Mouse (Mus musculus) retina, embryonic 14.5 days (tissue): Measurements from ENCODE around the gene Sertad1.

Experiments used
- DNase-seq: peaks from one replicate; pipeline ENCODE4 v3.0.0-alpha.2; 2015; ENCODE audit warnings: low spot score

The Sertad1 gene

DNA sequence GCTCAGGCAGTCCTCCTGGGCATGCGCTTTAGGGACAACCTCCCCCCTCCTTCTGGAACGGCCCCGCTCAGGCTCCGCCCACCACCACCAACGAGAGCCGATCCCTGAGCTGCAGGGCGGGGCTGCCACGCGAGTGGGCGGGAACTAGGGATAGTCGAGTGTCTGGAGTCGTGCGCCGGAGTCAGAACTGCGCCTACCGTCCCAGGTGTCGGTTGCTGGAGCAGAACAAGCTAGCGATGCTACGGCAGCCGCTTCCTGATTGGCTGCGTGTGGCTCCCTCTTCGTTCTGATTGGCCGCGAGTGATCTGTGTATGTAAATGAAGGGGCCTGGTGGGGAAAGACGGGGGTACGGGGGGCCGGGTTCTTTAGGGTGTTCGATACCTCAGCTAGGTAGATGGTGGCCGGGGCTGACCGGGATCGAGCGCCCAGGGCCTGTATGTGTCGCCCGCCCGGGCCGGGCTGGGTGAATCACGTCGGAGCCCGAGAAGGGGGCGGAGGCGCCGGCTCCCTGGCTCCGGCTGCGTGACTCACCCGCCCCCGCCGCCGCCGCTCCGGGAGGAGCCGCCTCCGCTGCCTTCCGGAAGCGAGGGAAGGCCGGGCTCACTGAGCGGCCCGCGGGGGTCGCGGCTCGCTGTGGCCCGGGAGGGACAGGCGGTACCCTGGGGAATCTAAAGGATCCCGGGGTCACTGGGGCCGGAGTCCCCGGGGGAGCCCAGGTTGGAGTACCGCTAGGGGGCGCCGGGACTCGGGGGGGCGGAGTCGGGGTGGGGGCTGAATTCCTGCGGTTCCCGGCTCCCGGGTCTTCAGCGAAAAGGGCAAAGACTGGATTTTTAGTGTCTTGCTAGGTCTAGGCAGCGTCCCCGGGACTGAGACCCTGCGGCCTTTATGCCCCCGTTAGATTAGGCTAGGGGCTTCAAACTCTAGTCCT, at the start of gene Sertad1:
TSS of gene Sertad1 (plus strand) at position 141 of the 928 bp plus-strand sequence.
- peak; percentile 99 for DNase-seq

DNA sequence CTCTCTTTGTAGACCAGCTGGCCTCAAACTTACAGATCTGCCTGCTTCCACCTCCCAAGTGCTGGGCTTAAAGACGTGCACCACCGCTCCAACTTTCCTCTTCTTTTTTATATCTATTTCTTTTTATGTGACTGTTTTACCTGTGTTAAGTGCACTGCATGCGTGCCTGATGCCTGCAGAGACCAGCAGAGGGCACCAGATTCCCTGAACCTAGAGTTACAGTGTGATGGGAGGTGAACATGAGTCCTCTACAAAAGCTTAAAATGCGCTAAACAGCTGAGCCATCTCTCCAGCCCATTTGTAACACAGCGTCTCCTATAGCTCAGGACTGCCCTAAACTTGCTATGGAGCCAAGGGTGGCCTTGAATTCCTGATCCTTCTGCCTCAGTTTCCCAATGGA, 49.2 kb upstream of the Sertad1 start:
- peak; percentile 53 for DNase-seq

DNA sequence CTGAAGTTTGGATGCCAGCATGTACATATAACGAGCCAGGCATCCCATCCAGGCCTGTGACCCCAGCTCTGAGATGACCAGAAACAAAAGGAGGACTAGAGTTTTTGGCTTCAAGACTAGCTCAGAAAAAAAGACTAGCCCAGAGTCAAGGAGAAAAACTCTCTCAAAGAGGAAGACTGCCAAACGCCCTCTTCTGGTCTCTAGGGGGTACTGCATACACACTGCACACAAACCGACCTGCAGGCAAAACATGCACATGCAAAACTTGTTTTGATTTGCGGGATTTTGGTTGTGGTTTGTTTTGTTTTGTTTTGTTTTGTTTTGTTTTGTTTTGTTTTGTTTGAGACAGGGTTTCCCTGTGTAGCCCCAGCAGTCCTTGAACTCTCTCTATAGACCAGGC, 46.7 kb upstream of the Sertad1 start:
- no peak for DNase-seq

DNA sequence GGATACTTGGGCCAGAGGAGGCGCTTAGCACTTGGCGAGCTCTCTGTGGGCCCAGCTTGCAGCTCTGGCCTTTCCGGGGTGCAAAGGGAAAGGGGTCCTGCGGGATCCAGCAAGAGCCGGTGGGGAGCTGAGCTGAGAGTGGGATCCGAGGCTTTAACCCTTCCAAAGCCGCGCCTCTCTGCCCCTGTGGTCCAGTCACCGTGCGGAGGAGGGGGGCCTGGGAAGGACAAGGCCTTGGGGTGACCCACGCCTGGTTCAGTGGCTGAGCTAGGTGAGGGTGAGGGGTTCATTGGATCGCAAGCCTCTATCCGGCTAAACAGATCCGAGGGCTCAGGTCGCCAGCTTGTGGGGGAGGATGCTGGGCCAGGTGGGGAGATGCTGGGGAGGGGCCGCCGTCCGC, 40.7 kb upstream of the Sertad1 start:
- no peak for DNase-seq

DNA sequence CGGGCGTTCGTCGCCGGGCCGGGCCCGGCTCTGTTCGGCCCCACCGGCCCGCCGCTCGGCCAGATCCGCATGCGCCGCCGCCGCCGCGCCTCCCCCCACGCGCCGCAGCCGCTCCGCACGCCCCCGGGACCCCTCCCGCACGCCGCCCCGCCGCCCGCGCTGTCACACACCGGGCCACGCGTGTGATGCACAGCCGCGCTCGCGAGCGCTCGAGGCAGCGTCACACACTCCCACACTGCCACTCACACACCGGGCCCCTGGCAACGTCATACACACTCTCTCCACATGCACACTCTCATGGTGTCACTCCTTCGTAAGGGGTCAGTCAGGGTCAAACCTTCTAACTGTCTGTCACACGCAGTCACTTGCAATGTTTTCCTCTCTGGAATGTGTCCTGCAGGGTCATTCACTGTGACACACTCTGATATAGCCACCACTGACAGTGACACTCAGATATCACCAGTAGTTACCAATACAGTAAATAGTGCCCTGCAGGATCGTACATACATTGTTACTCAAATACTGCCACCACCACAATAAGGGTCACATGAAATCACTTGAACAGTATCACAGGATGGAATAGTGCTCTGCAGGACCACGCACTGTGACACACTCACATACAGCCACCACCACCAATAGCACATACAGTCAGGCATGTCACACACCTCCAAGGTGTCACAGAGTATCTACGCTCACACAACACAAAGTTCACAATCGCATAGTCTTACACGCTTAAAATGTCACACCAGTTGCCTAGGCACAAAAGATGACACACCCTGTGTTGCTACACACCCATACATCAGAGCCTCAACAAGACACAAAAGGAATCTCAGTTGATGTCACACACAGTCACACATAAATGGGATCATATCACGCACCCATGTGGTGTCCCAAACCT, 39.9 kb upstream of the Sertad1 start:
- peak; percentile 52 for DNase-seq

DNA sequence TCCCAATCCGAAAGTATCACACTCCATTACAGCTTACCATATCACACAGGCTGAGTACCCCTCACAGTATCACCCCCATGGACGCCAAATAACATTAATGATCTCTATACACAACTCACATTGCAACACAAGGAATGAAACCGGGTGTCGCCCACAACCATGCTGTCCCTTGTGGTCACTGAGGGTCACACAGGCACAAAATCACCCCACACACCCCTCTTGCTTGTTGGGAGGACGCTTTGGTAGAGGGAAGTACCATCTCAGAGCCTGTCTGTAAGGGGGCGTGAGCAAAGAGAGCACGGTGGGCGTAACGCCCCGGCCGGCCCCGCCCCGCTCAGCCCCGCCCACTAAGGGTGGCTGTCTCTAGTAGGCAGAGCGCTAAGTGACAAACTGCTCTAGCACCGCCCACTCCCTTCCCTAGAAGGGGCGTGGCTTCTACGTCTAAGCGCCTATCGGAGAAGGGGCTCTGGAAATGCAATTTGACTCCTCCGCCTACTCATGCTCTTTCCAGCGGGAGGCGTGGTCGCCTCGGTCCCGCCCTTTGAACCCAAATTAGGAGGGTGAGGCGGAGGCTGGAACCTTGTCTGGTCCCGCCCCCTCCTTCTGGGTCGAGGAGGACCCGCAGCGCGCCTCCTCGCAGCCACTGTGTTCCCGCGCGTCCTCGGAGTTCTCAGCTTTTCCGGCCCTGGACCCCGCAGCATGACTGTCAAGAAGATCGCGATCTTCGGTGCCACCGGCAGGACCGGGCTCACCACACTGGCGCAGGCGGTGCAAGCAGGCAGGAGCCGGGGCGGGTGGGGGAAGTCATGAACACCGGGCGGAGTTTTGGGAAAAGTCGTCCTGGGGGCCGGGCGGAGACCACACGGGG, 39.1 kb upstream of the Sertad1 start, which contains the start of the genes Sptbn4 and Blvrb:
TSS of gene Sptbn4 (minus strand) at position 268 of the 868 bp plus-strand sequence.
TSS of gene Blvrb (plus strand) at position 560 of the 868 bp plus-strand sequence.
- peak; percentile 100 for DNase-seq

DNA sequence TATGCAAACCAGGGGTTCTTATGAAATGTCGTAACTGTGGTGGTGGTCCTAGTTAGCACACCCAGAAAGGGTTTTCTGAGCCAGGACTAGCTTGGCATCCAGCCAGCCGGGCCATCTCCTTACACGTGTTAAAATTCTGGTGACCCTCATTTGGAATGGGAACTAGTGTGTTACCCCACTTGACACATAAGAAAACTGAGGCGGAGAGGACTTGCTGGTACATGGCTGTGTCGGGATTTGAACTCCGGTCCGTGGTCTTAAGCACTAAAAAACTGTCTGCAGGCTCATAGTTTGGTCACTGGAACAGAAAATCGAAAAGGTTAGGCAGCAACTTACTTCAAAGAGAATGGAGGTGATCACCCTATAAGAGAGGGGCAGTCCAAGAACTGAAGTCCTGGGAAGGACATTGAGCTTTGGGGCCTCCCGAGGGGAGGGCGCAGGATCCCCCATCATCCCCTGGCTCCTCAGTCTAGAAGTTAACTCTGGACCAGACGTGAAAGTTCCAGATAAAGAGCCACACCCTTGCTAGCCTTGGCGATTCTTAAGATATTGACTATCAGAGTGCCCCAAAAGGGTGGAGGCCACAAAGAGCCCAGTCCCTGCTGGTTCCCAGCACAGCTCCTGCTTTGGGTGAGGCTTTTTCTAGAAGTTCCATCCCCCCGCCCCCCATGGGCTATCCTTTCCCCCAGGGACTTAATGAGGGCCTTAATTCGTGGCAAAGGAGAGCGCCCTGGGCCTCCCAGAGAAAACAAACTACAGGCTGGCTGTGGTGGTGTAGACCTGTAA, 38.1 kb upstream of the Sertad1 start:
- no peak for DNase-seq

DNA sequence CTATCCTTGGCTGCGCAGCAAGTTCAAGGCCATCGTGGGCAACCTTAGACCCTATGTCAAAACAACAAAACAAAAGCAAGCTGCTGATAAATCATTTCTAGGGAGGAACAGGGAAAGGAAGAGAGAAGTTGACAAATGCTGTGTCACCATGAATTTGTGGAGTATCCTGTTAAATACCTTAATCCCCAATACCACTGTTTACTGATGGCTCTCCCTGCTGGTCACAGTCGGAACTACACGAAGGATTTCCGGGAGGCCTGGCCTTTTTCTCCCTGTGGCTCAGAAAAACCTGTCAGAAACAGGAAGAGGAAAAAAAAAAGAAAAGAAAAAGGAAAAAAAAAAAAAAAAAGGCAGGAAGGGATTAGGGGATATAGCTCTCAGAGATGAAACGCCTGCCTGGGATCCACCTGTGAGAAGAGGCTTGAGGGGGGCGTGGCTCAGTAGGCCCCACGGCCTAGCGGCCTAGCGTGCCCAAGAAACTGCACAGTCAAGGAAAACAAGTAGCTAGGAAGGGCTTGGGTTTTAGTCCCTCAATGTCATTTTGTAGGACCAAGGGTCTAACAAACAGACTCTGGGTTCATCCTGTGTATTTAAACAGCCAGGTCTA, 37.4 kb upstream of the Sertad1 start:
- DNase-seq: peak; percentile 78

DNA sequence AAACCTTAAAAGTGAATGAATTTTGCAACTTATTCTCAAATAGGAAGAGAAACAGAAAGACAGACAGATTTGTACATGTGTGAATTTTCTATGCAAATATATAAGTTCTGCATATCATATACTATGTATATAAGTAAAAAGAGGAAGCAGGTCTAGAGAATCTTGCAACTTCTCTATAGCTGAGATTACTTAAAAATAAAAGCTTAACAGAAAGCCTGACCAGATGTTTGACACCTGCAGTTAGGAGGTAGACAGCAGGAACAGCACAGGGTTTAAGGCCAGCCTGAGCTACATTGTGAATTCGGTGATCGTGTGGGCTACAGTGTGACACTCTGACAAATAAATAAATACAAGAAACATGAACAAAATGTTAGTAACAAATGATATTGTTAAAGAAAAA, 35.4 kb upstream of the Sertad1 start:
- DNase-seq: no peak

DNA sequence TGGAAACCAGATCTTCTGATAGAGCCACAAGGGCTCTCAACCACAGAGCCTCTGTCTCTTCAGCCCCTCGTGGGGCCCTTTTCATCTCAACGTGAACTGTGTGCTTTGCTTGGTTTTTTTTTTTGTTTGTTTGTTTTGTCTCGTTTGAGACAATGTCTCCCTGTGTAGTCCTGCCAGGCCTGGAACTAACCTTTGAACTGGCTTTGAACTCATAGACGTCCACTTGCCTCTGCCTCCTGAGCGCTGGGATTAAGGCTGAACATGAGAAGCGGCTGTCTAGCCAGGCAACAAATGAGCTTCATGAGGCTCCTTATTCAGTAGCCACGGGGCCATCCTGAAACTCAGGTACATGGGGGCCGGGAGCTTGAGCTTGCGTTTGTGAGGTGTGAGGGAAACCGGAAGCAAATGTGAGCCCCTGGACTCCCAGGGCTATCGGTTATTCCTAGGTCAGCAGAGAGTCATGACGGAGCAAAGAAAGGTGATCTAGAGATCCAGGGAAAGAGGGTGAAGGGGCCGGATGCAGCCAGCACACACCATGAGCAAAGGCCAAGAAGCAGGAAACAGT, 34.4 kb upstream of the Sertad1 start:
- no peak for DNase-seq

DNA sequence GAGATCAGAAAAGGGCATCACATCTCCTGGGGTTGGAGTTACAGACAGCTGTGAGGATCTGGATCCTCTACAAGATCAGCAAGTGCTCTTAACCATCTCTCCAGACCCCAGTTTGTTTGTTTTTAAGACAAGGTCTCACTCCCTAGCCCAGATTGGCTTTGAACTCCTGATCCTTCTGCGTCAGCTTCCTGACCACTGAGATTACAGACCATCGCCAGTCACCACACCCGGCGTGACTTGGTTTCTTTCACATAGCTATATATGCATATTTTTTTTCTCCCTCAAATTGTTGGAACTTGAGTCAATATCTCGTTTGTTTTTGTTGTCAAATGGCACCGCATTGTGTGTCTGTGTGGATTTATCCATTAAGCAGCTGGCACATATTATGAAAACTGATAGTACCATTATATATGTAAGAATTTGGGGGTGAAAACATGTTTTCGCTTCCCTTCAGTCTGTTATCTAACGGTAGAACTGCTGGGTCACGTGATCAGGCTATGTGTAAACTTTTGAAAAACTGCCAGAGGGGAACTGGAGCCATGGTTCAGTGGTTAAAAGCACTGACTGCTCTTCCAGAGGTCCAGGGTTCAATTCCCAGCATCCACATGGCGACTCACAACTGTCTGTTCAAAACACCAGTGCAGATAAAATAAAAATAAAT, 32.1 kb upstream of the Sertad1 start:
- DNase-seq: no peak

DNA sequence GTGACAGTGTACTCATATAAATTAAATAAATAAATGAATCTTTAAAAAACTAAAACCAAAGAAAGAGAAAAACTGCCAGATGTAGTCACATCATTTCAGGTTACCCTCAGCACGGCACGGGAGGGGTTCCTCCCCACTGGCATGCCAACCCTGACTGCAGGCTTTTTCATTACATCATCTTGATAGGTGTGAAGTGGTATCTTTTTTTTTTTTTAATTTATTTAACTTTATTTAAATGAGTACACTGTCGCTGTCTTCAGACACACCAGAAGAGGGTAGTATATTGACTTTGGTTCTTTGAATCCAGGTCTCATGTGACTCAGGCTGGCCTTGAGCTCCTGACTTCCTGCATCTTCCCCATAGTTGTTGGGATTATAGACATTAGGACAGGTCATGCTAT, 31.4 kb upstream of the Sertad1 start:
- DNase-seq: no peak

DNA sequence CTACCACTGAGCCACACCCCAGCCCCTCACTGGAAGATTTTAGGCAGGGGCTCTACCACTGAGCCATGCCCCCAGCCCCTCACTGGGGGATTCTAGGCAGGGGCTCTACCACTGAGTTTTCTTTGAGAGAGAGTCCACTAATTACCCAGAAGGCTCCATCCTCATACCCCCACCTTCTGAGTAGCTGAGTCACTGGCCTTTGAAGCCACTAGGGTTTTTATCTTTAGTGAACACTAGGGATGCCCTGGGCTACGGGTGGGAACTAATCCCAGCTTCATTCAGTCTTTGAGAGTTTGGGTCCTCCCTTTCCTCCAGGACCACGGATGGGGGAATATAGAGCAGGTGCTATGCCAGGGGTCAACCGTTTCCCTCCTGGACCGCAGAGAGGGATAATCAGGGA, 28.1 kb upstream of the Sertad1 start:
- DNase-seq: no peak

DNA sequence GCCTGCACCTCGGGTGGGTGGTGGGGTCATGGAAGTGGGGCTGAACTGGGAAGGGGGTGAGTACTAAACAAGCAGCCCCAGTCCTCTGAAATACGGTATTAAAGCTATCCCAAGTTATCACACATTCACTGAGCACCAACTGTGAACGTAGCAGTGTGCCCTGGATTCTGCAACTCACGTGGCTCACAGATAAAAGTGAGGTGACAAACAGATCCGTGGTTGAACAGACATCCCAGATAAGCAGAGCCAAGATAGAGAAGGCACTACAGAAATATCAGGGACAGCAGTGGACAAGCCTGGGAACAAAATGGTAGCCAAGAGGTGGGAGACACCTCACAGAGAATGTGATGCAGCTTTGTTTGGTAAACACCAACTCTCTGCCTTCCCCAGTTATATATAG, 27.1 kb upstream of the Sertad1 start:
- DNase-seq: no peak

DNA sequence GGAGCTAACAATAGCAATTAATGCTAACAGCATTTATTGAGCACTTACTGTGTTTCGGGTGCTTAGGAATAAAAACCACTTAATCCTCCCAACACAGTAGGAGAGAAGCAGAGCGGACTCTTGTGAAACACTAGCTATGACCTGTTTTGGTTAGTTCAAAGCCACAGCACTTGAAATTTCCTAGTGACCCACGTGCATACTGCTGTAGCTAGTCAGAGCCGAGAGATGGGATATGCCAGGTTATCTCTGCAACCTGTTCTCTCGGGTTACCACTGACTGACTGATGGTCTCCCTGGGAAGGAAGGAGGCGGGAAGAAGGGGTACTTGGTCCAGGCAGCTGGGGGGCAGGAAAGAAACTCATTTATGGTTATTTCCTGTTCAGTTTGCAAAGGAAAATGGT, 26.2 kb upstream of the Sertad1 start:
- no peak for DNase-seq

DNA sequence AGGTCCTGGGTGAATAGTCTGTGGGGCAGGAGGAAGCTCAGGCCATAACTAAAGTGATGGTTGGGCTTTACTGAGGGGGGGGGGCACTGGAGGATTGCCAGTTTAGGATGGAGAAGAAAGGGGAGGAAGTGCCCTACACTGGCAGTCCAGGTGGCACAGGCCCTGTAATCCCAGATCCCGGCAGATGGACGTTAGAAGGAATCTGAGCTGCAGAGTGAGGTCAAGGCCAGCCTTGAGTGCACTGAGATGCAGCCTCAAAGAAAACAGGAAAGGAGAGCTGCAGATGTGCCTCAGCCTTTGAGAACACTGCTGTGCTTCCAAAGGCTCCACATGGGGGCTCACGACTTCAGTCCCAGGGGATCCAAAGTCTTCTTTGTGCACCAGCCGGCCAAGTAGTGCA, 19.1 kb upstream of the Sertad1 start:
- no peak for DNase-seq

DNA sequence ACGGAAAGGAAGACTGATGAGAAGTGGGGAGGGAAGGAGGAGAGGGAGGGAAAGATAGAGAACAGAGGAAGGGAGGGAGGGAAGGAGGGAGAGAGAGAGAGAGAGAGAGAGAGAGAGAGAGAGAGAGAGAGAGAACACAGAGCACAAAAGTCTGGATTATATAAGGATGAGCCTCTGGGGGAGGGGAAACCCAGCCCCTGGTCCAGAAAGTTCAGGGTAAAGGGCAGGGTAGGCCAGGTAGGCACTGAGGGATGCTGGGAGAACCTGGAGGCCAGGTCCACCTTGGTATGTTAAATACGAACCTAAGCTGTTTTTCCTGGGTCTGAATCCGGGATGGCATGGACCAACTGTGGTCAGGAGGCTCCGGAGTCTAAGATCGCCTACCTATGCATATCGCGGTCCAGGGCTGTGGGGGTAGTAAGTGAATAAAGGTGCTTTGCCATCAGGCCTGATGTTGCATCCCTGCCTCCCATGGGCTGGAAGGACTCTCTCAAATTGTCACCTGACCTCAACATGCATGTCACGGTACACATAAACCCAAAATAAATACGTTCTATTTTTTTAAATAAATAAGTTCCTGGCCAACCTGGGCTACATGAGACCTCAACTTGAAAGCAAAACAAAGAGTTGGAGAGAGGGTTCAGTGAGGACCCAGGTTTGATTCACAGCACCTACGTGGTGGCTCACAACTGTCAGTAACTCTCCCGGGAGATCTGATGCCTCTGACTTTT, 15.2 kb upstream of the Sertad1 start:
- DNase-seq: no peak

DNA sequence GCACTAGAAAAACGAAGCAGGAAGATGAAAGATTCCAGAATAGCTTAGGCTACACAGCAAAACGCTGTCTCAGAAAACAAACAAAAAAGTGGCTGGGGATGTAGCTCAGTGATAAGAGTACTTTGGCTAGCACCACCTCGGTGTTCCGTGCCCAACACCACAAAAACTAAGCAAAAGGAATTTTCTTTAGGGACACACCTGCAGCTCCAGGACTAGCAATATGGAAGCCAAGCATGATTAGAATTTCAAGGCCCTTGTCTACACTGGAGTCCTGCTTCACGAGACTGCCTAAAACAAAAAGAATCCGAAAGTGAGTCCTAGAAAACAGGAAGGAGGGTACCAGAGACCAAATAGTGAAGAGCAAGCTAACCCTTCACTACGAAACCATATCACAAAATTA, 14.1 kb upstream of the Sertad1 start:
- no peak for DNase-seq
